Mouse (Mus musculus): Measurements from ENCODE around the gene Hmga1. TPM values are rescaled to one million over a fixed set of nuclear protein-coding genes. Genes with fewer than 3 reads are reported as not detected.

The Hmga1 gene
- polyA plus RNA-seq, 1 experiment from 2014 or later: 142 TPM

DNA sequence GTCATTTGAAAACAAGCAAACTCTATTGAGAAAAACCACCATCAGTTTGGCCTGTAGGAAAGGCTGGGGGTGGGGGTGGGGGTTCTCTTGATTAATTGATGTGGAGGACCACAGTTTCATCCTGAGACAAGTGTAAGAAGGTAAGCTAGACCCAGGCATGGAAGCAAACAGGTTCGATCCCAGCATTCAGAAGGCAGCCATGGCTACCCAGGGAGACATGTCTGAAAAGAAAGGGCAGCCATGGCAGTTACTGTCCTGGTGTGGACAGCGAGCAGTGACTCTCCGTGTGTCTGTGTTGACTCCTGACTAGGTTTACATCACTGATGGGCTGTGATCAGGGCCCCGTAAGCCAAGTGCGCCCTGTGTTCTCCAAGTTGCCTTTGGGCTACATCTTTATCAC lies 35.0 kb upstream of the Hmga1 start, which contains the start of gene Grm4:
Gene Grm4 (minus strand): TSS at position 101 of the 400 bp plus-strand sequence.
- ATAC-seq (ENCODE audit: low read depth) (no peak), DNase-seq (ENCODE audit: low spot score) (no peak)
- Histone ChIP-seq H3K36me3 (ENCODE audit: control insufficient read depth, insufficient read depth, low read length) (no peaks in the 10 kb centered on the region), H3K4me2 (ENCODE audit: low read depth, low read length) (0 out of 2 replicates have a peak within 1 kb of the TSS, but pooled peaks have one; percentile 13), H3K4me3 (ENCODE audit: low read depth, low read length) (no peak within 1 kb of the TSS), H3K27ac (replicated peaks; ENCODE audit: low read depth, low read length) (no peak within 1 kb of the TSS), H3K4me1 (ENCODE audit: control insufficient read depth, insufficient read depth, low read length) (no peaks in the 10 kb centered on the region), H3K9me3 (ENCODE audit: control insufficient read depth, low read length) (no peaks in the 10 kb centered on the region), H3K27me3 (replicated peaks; ENCODE audit: control insufficient read depth, insufficient read depth, low read length) (peaks cover 38% of the 10 kb centered on the region), H3K9ac (ENCODE audit: low read depth, low read length) (no peak within 1 kb of the TSS)
- 80% methylated on average over 5 of the region's 5 CpGs for WGBS

DNA sequence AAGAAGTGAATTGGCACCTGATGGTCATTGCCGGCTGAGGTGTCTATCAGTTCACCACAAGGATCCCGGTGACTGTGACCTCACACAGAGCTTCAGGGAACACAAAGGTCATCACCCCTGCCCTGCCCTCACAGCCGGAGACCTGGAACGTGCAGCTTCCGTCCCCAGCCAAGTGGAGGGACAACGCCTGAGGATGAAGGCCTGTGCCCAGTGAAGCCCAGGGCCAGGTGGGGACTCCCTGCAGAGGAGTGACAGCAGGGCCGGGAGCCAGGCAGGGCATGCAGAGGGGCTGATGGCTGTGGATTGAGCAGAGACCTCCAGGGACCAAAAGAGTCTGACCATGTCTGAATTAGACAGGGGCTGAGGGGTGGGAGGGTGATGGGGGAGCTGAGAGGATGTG lies 33.2 kb upstream of the Hmga1 start:
- DNase-seq (ENCODE audit: low spot score) (no peak), ATAC-seq (ENCODE audit: low read depth) (no peak)
- no peak overlapping the region for H3K4me2 ChIP-seq (ENCODE audit: low read depth, low read length)
- H3K4me3 ChIP-seq (ENCODE audit: low read depth, low read length): no peak overlapping the region
- no peaks in the 10 kb centered on the region for H3K36me3 ChIP-seq (ENCODE audit: control insufficient read depth, insufficient read depth, low read length)
- 40% methylated on average over 7 of the region's 7 CpGs for WGBS
- H3K4me1 ChIP-seq (ENCODE audit: control insufficient read depth, insufficient read depth, low read length): no peaks in the 10 kb centered on the region
- no peak overlapping the region for H3K9ac ChIP-seq (ENCODE audit: low read depth, low read length)
- H3K27ac ChIP-seq (replicated peaks; ENCODE audit: low read depth, low read length): no peak overlapping the region
- H3K9me3 ChIP-seq (ENCODE audit: control insufficient read depth, low read length): no peaks in the 10 kb centered on the region
- H3K27me3 ChIP-seq (replicated peaks; ENCODE audit: control insufficient read depth, insufficient read depth, low read length): peaks cover 30% of the 10 kb centered on the region

DNA sequence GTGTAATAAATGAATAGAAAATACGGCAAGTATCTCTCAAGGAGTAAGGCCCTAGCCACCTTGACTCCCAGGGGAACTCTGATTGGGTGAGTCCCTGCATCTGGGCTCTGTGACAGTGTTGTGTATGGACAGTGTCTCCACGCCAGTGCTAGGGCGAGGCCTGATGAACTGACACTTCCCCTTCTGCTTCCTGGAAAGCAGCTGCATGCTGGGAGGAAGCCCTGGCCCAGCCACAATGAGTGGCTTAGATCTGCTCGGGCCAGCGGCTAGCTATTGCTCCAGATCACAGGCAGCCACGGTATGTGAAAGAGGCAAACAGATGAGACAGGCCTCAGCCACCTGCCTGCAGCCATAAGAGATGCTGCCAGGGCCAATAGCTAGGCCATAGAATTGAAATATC lies 29.1 kb upstream of the Hmga1 start:
- H3K4me2 ChIP-seq (ENCODE audit: low read depth, low read length): no peak overlapping the region
- WGBS: 75% methylated on average over 6 of the region's 6 CpGs
- DNase-seq (ENCODE audit: low spot score) (no peak), ATAC-seq (ENCODE audit: low read depth) (no peak)
- no peak overlapping the region for H3K9ac ChIP-seq (ENCODE audit: low read depth, low read length)
- H3K4me3 ChIP-seq (ENCODE audit: low read depth, low read length): no peak overlapping the region
- H3K4me1 ChIP-seq (ENCODE audit: control insufficient read depth, insufficient read depth, low read length): no peaks in the 10 kb centered on the region
- no peaks in the 10 kb centered on the region for H3K36me3 ChIP-seq (ENCODE audit: control insufficient read depth, insufficient read depth, low read length)
- no peaks in the 10 kb centered on the region; the same call in 1 of the 2 replicates for H3K27me3 ChIP-seq (replicated peaks; ENCODE audit: control insufficient read depth, insufficient read depth, low read length)
- H3K9me3 ChIP-seq (ENCODE audit: control insufficient read depth, low read length): no peaks in the 10 kb centered on the region
- H3K27ac ChIP-seq (replicated peaks; ENCODE audit: low read depth, low read length): no peak overlapping the region

DNA sequence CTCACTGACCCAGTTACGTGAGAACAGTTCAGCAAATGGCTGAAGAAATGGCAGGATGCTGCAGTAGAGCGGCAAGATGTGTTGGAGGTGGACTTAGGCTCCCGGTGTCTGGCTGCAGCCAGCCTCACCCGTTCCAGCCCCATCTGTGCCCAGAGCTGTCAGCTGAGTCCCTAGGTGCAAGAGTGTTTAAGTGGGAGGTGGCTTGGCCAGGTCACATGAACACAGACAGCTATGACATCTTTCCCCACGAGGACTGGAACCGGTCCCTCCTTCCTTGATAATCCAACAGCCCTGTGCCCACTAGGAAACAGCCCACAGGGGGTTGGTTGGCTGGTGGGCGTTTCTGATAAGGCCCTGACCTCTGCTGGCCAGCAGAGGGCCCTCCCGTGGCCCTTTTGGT lies 28.3 kb upstream of the Hmga1 start:
- Histone ChIP-seq H3K27me3 (replicated peaks; ENCODE audit: control insufficient read depth, insufficient read depth, low read length) (no peaks in the 10 kb centered on the region), H3K4me3 (ENCODE audit: low read depth, low read length) (no peak overlapping the region), H3K9ac (ENCODE audit: low read depth, low read length) (no peak overlapping the region), H3K9me3 (ENCODE audit: control insufficient read depth, low read length) (no peaks in the 10 kb centered on the region), H3K4me1 (ENCODE audit: control insufficient read depth, insufficient read depth, low read length) (no peaks in the 10 kb centered on the region), H3K27ac (replicated peaks; ENCODE audit: low read depth, low read length) (no peak overlapping the region), H3K4me2 (ENCODE audit: low read depth, low read length) (no peak overlapping the region), H3K36me3 (ENCODE audit: control insufficient read depth, insufficient read depth, low read length) (no peaks in the 10 kb centered on the region)
- ATAC-seq (ENCODE audit: low read depth): no peak
- WGBS: 55% methylated on average over 8 of the region's 8 CpGs
- DNase-seq (ENCODE audit: low spot score): no peak

DNA sequence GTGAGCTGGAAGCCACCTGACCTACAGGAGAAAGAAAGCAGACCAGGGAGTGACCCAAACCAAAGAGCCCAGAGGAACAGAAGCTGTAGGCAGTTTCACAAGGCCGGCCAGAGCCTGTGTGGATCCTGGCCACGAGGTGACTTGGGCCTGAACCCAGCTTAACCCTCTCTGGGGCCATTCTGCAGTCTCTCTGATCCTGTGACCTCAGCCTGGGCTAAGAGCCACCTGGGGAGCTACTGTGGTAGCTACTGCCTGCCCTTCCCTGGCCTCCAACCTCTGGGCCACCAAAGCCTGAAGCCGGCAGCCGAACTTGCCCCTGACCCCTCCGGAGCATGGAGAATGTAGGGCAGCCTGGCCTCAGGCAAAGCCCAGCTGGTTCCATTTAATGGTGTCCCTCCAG lies 27.5 kb upstream of the Hmga1 start:
- H3K4me1 ChIP-seq (ENCODE audit: control insufficient read depth, insufficient read depth, low read length): no peaks in the 10 kb centered on the region
- H3K27me3 ChIP-seq (replicated peaks; ENCODE audit: control insufficient read depth, insufficient read depth, low read length): no peaks in the 10 kb centered on the region
- WGBS: 37% methylated on average over 4 of the region's 5 CpGs
- no peak for ATAC-seq (ENCODE audit: low read depth)
- no peaks in the 10 kb centered on the region for H3K9me3 ChIP-seq (ENCODE audit: control insufficient read depth, low read length)
- no peak overlapping the region for H3K4me3 ChIP-seq (ENCODE audit: low read depth, low read length)
- no peak for DNase-seq (ENCODE audit: low spot score)
- no peak overlapping the region for H3K4me2 ChIP-seq (ENCODE audit: low read depth, low read length)
- no peak overlapping the region for H3K27ac ChIP-seq (replicated peaks; ENCODE audit: low read depth, low read length)
- H3K9ac ChIP-seq (ENCODE audit: low read depth, low read length): no peak overlapping the region
- H3K36me3 ChIP-seq (ENCODE audit: control insufficient read depth, insufficient read depth, low read length): no peaks in the 10 kb centered on the region

DNA sequence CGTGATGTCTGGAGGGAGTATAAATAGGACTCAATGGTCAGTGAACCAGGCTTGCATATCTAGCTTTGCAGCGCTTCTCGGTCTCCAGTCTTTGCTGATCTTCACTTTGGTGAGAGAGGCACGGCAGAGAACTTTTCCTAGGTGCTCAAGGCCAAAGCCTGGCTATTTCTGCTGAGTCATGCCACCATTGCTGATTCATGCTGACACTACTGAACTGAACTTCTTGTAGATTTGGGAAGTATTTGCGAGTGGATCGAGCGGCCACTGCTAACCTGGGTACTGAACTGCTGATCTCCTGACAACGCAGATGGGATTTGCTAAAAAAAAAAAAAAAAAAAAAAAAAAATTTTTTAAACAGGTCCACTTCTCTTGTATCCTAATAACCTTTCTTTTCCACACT lies 24.2 kb upstream of the Hmga1 start:
- H3K4me2 ChIP-seq (ENCODE audit: low read depth, low read length): no peak overlapping the region
- WGBS: 87% methylated on average over 8 of the region's 8 CpGs
- no peaks in the 10 kb centered on the region for H3K4me1 ChIP-seq (ENCODE audit: control insufficient read depth, insufficient read depth, low read length)
- DNase-seq (ENCODE audit: low spot score) (no peak), ATAC-seq (ENCODE audit: low read depth) (no peak)
- H3K36me3 ChIP-seq (ENCODE audit: control insufficient read depth, insufficient read depth, low read length): no peaks in the 10 kb centered on the region
- H3K9ac ChIP-seq (ENCODE audit: low read depth, low read length): no peak overlapping the region
- H3K27me3 ChIP-seq (replicated peaks; ENCODE audit: control insufficient read depth, insufficient read depth, low read length): no peaks in the 10 kb centered on the region
- H3K4me3 ChIP-seq (ENCODE audit: low read depth, low read length): no peak overlapping the region
- H3K9me3 ChIP-seq (ENCODE audit: control insufficient read depth, low read length): no peaks in the 10 kb centered on the region
- no peak overlapping the region for H3K27ac ChIP-seq (replicated peaks; ENCODE audit: low read depth, low read length)

DNA sequence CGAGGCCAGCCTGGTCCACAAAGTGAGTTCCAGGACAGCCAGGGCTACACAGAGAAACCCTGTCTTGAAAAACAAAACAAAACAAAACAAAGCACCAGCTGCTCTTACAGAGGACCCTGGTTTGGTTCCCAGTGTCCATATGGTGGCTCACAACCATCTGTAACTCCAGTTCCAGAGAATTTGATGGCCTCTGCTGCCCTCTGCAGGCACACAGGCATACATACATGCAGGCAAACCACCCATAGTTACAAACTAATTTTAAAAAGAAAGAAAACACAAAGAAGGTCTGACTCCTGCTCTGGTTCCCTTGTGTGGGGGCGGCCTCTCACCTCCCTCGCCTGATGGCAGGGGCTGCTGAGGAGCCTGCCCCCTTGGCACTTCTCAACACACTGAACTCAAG lies 22.9 kb upstream of the Hmga1 start:
- H3K4me2 ChIP-seq (ENCODE audit: low read depth, low read length): no peak overlapping the region
- no peak overlapping the region for H3K9ac ChIP-seq (ENCODE audit: low read depth, low read length)
- H3K4me1 ChIP-seq (ENCODE audit: control insufficient read depth, insufficient read depth, low read length): no peaks in the 10 kb centered on the region
- H3K9me3 ChIP-seq (ENCODE audit: control insufficient read depth, low read length): no peaks in the 10 kb centered on the region
- no peaks in the 10 kb centered on the region for H3K27me3 ChIP-seq (replicated peaks; ENCODE audit: control insufficient read depth, insufficient read depth, low read length)
- no peaks in the 10 kb centered on the region for H3K36me3 ChIP-seq (ENCODE audit: control insufficient read depth, insufficient read depth, low read length)
- DNase-seq (ENCODE audit: low spot score): no peak
- ATAC-seq (ENCODE audit: low read depth): no peak
- no peak overlapping the region for H3K4me3 ChIP-seq (ENCODE audit: low read depth, low read length)
- 76% methylated on average over 3 of the region's 3 CpGs for WGBS
- no peak overlapping the region for H3K27ac ChIP-seq (replicated peaks; ENCODE audit: low read depth, low read length)

DNA sequence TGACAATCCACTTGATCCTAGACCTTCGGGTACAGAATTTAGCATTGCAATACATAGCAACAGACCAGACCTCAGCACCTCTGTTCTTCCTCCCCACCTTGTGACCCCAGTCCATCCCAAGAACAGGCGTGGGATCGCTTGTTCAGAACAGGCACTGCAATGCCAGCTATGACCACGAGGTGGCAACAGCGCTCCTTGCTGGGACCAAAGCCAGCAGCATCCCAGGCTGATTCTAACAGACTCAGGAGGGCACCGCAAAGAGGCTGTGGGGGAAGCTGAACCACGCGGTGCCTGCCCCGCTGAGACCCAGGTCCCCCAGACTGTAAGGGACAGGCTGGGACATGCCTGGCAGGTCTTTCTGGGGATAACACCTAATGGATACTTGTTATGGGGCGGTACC lies 21.6 kb upstream of the Hmga1 start:
- DNase-seq (ENCODE audit: low spot score): peak; percentile 83
- Histone ChIP-seq H3K9me3 (ENCODE audit: control insufficient read depth, low read length) (no peaks in the 10 kb centered on the region), H3K9ac (ENCODE audit: low read depth, low read length) (no peak overlapping the region), H3K4me3 (ENCODE audit: low read depth, low read length) (no peak overlapping the region), H3K27me3 (replicated peaks; ENCODE audit: control insufficient read depth, insufficient read depth, low read length) (no peaks in the 10 kb centered on the region), H3K4me1 (ENCODE audit: control insufficient read depth, insufficient read depth, low read length) (no peaks in the 10 kb centered on the region), H3K36me3 (ENCODE audit: control insufficient read depth, insufficient read depth, low read length) (no peaks in the 10 kb centered on the region), H3K27ac (replicated peaks; ENCODE audit: low read depth, low read length) (no peak overlapping the region), H3K4me2 (ENCODE audit: low read depth, low read length) (no peak overlapping the region)
- ATAC-seq (ENCODE audit: low read depth): peak; percentile 87
- 8% methylated on average over 10 of the region's 10 CpGs for WGBS

DNA sequence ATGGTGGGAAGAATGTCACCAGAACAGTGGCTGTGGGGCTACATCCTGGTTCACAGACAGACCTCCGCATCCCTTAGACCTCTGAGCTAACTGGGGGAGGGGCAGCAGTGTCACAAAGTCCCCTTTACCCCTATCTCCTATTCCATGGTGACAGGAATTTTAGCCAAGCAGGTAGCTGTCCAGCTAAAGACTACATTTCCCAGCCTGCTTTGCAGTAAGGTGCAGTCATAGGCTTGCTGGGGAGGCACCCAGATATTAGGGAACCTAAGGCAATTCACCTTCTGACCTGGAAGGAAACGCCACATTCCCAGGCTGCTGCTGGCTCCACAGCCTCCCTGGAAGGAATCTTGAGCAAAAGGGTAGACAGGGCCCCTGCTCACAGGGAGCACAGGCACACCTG lies 15.0 kb upstream of the Hmga1 start:
- no peaks in the 10 kb centered on the region for H3K4me1 ChIP-seq (ENCODE audit: control insufficient read depth, insufficient read depth, low read length)
- H3K4me2 ChIP-seq (ENCODE audit: low read depth, low read length): no peak overlapping the region
- ATAC-seq (ENCODE audit: low read depth) (no peak), DNase-seq (ENCODE audit: low spot score) (no peak)
- H3K36me3 ChIP-seq (ENCODE audit: control insufficient read depth, insufficient read depth, low read length): no peaks in the 10 kb centered on the region
- H3K9ac ChIP-seq (ENCODE audit: low read depth, low read length): no peak overlapping the region
- 68% methylated on average over 2 of the region's 2 CpGs for WGBS
- H3K27me3 ChIP-seq (replicated peaks; ENCODE audit: control insufficient read depth, insufficient read depth, low read length): no peaks in the 10 kb centered on the region
- no peaks in the 10 kb centered on the region for H3K9me3 ChIP-seq (ENCODE audit: control insufficient read depth, low read length)
- no peak overlapping the region for H3K4me3 ChIP-seq (ENCODE audit: low read depth, low read length)
- no peak overlapping the region for H3K27ac ChIP-seq (replicated peaks; ENCODE audit: low read depth, low read length)

Data from embryonic facial prominence, embryonic 14.5 days (tissue).